Mouse (Mus musculus) heart, postnatal 4 days (tissue): ENCODE results near the gene Gm10663. TPM values are rescaled to one million over a fixed set of nuclear protein-coding genes. Genes with fewer than 3 reads are reported as not detected.

Experiments
- DNase-seq: peaks from one replicate; pipeline ENCODE4 v3.0.0; 2021
- microRNA-seq, 2 experiments: library from miRNA; unstranded; fragments of <30 nt; microRNA quantifications; one replicate each; pipeline ENCODE4 v1.2.0; 2021 to 2022
- total RNA-seq, 2 experiments: library from RNA; stranded (reverse); gene quantifications; 2 replicates each; pipeline ENCODE4 v1.2.3; 2021

Gm10663 gene
- total RNA-seq, 2 experiments from 2014 or later = not detected

DNA sequence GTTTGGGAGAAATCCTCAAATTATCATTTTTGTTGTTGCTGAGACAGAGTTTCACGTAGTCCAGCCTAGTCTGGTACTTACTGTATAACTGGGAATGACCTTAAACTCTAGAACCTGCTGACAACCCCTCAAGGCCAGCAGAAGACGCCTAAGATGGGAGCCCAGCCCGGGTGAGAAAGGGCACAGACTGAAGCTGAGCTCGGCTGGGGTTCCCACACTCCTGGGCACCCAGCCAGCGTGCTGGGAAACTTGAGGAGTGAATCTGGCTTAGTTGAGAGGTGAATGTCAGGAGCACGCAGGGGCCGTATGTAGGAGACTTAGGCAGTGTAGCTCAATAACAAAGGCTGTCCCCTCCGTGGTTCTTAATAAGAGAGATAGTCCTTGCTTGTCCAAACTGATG is 12.9 kb downstream of the Gm10663 start:
- peak; percentile 12 for DNase-seq

DNA sequence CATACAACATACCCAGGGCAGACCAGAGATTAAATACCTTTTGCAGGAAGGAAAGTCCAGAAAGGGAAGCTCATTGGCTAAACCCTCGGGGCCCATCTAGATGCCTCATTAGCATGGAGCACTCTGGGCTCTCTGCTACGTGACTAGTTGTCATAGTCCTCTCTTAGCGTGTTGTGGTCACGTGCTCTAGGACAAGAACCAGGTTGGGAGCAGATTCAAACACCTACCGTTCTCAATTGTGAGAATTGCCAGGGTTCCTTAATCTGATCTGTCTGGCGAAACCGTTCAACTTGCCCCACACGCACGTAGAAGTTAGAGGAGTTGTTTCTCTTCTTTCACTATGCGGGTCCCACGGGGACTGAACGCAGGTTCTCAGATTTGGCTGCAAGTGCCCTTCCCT is 13.3 kb downstream of the Gm10663 start:
- no peak for DNase-seq

DNA sequence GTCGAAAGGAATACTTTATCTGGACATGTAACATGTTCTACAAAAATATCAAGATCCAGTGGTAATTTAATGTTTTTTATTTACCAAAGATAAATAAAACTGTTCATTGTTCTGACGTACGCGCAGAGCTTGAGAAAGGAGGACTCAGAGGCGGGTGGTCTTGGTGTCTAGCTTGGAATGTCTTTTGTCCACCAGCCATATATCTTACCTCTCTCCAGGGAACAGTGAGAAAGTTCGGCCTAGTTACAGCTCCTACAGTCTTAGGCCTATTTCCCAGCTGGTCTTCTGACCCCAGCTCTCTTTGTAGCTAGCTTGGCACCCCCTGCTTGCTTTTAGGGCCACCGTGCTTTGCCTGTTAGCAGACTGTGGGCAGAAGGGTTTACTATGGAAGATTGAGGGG is 14.9 kb downstream of the Gm10663 start:
- DNase-seq = no peak

DNA sequence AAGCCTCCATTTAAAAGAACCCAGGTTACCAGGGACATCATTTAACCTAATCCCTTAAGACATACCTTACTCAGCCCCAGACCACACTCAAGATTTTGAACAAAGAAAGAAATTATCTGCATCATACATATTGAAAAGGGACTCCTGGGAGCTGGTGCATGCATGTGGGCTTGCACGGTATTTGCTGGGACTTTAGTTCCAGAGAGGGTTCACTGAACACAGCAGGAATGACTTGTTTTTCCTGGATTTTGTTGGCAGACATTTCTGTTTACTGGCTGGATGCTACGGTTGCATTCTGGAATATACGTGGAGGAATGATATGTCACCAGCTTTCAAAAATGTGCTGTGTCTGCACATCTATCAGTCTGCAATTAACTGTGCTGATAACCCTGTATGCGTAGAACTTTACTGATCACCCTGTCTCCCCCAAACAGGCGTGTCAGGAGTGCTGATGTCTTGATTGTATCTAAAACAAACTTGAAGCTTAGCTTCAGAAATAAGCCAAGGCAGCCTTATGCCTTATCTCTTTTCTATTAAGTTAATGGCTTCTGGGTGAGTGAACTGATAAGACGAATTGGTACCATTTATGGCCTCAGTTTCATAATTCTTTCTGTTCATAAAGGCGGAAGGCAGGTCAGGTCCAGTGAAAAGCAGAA is 23.1 kb downstream of the Gm10663 start:
- no peak for DNase-seq

DNA sequence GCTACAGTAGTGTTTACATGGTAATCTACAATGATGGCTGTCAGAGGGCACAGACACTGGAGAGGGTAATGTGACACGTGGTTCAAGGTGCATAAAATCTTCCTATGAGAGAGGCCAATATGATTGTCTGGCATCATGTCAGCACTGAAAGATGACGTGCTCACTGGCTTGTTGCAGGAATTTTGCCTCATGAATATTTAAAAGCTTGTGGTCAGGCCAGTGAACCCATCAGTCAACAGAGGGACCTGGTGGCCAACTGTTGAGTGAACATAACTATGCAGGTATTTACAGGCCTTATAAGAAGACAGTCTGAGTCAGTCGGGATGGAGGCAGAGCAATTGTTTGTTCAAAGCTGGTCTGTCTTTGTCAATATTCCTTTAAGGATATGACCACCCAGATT is 24.9 kb downstream of the Gm10663 start:
- DNase-seq = no peak

DNA sequence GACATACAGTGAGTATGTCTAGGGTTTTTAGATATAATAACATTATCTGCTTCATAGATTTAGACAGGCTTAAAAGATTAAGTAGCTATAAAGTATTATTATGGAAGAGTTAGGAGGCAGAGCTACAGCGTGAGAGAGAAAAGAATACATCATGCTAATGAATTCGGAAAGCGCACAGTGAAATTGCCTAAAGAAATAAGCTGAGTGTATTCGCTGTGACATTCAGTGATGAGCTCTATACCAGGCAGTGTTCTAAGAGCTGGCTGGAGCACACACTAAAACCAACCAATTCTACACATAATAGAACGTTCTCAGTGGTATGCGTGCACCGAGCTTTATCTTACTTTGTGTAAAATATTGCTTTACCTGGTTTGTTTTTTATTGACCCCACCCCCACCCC is 28.8 kb downstream of the Gm10663 start:
- no peak for DNase-seq

DNA sequence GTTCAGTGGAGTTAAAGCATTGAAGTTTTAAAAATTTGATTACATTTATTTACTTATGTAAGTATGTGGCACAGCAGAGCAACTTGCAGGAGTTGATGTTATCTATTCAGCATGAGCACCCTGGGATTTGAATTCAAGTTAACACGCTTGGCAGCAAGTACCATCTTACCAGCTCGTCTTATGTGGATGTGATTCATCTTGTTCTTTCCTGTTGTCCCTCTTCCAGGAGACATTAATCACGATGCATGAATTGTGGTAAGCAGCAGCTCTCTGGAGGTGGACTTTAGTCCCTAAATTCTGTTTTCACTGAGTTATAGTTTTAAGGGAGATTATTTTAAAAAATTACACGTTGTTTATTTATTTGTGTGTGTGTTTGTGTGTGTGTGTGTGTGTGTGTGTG is 29.2 kb downstream of the Gm10663 start:
- no peak for DNase-seq

DNA sequence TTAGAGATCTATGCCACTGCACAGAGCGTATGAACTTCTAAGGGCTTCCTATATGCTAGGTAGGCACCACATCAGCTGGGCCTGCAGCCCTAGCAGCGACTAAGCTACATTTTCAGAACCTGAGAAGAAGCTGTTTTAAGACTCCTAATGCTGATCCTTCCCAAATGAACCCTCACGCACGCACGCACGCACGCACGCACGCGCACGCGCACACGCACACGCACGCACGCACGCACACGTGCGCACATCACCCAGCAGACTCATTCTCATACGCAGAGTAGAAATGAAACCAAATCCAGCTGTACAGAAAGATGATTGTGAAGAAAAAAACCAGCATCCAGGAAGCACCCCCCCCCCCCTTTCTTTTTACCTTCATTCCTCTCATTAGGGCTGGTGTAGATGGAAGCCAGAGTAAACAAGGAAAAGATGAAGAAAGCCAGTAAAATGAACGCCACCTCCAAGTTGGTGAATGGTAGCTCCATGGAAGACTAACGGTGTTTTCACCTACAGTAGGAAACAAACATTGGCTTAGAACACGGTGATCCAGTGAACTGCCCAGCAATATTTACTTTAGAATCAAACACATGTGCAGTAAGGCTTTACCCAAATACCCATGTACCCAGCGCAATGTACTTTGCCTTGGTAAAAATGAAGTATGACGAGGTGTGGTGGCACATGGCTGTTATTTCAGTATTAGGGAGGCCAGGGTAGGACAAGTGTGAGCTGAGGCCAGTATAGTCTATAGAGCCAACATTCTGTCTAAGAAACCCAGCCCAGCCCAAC is 33.3 kb downstream of the Gm10663 start:
- DNase-seq = no peak

DNA sequence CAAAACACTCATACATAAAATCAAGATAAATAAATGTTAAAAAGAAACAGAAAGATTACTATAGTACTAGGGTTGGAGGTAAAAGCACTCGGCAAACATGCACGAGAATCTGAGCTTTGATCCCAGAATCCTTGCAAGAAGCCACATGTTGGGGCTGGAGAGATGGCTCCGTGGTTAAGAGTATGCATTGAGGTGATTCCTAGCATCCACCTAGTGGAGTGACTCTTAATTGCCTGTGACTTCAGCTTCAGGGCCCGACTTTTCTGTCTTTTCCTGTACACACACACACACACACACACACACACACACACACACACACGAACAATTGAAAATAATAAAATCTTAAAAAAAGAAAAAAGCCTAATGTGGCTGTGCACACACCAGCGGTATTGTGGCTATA is 34.1 kb downstream of the Gm10663 start:
- no peak for DNase-seq

DNA sequence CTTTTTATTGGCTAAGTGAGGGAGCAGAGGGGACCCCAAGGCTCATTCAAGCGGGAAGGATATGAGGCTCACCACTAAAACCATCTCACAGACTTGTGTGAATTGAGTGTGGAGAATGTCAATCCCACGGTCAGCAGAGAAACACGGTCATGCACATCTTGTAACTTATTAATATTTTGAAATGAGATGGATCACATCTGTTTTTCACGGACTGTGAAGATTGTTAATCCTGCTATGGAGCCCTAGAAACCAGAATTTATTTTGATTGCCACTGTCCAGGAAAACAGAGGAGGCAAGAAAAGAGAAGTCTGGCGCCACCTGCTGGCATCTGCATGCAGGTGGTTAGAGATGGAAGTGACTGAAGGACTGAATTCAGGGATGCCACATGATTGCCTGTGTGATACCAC is 35.5 kb downstream of the Gm10663 start:
- DNase-seq = peak; percentile 75

DNA sequence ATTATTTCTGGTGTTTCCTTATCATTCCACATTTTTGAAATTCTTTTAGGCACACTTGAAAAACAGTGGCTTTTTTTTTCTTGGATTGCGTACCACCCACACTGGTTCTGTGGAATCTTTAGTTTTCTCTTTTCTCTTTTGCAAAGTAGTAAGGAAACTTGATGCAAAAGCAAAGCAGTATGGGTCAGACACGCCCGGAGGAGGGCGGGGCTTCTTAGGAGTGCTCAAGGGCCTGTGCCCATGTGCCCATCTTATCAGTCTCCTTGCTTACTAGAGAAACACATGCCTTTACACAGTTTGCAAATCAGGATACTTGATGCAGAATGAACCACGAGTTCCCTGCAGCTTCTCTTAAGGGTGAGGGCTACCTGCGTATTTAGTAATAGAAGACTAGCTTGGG is 37.3 kb downstream of the Gm10663 start:
- DNase-seq = no peak

DNA sequence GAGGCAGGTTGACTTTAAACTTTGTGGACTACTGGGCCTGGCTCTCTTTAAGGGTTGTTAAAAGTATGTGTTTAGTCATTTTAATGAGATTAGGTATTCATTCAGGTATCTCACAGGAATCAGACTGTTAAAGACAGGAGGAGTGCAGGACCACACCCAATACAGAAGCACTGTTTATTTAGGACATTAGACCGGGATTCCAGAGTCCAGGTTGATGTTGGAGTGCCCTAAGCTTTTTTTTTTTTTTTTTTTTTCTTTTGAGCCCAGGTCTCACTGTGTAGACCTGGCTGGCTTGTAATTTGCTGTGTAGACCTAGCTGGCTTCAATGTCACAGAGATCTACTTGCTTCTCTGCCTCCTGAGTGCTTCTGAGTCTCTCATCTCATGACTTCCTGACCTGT is 51.2 kb downstream of the Gm10663 start:
- no peak for DNase-seq

DNA sequence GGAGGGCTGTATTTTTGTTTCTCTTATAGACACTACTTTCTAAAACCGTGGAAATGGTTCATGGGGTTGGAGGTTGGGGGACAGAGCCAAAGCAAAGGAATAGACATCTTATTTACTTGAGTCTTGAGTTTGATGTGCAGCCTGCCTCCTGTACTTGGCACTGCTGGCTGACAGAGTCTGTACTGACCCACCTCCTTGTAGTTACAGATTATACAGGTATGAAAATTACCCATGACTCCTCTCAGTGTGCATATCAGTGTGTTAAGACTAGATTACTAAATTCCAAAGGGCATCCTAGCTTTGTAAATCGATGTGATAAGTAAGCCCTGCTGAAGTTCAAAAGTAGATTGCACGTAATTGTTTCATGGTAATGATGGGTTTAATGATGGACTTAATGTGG is 51.6 kb downstream of the Gm10663 start:
- DNase-seq = no peak

Small RNAs within 50 kb of the gene (microRNA-seq; reads per million reads assigned to microRNA genes)
- 0 reads per million in 2 experiments for gene Gm24333

Other genes starting within 250 kb of the Gm10663 start
- 10 to 100 TPM; 12.1 to 12.6 TPM for gene Klhl2, start 225.0 kb upstream of the Gm10663 start, total RNA-seq
- 10 to 100 TPM; 20.5 to 22.6 TPM for gene Tmem192, start 127.8 kb upstream of the Gm10663 start, total RNA-seq
- not detected for gene Trim75, start 87.2 kb upstream of the Gm10663 start, total RNA-seq
- not detected for gene Trim61, start 56.5 kb upstream of the Gm10663 start, total RNA-seq
- not detected for gene Trim60, start 56.4 kb upstream of the Gm10663 start, total RNA-seq
- 1 to 10 TPM; 1.5 to 1.7 TPM for gene Apela, start 37.7 kb upstream of the Gm10663 start, total RNA-seq
- gene BC030870, start 54.5 kb downstream of the Gm10663 start, total RNA-seq = not detected